Mouse (Mus musculus): ENCODE results near the gene Gtf3c3.

- TF ChIP-seq MAX (IDR thresholded peaks at IDR 0.05) (no peak), CTCF (IDR thresholded peaks at IDR 0.05; ENCODE audit: control insufficient read depth, insufficient read depth, insufficient read length) (no peak), MYOD1 (IDR thresholded peaks at IDR 0.05; ENCODE audit: control insufficient read depth, insufficient read length, low read depth) (no peak), USF1 (IDR thresholded peaks at IDR 0.05; ENCODE audit: low read depth) (no peak)
These were observed 36.0 kb downstream of the Gtf3c3 start for GRCm38 (mm10) chr1:54402736-54403135.

Data from C2C12 (cell line).